Mouse (Mus musculus) intestine, postnatal 0 days (tissue): Measurements from ENCODE around the gene Opalin. TPM values are rescaled to one million over a fixed set of nuclear protein-coding genes. Genes with fewer than 3 reads are reported as not detected.

ENCODE experiments used
- ATAC-seq: fragments of 200-750 bp; cut with Nextera tagmentation; 2 replicates; pipeline ENCODE4 v1.8.0; 2017; ENCODE audit warnings: mild to moderate bottlenecking, moderate TSS enrichment, moderate library complexity
- H3K27ac ChIP-seq: fragments of 300-500 bp; sonication (generic); 2 replicates; pipeline ENCODE4 v1.5.1; 2014; ENCODE audit warnings: mild to moderate bottlenecking, low read depth, low read length, moderate library complexity
- H3K27me3 ChIP-seq: fragments of 300-500 bp; sonication (generic); replicated peaks from 2 replicates; pipeline ENCODE4 v1.6.1; 2014; ENCODE audit warnings: low read length, mixed read lengths; ENCODE audit not compliant: control insufficient read depth, insufficient read depth
- H3K36me3 ChIP-seq: fragments of 300-500 bp; sonication (generic); 2 replicates; pipeline ENCODE4 v1.6.1; 2014; ENCODE audit warnings: mild to moderate bottlenecking, moderate library complexity; ENCODE audit not compliant: control insufficient read depth, insufficient read depth
- H3K4me1 ChIP-seq: fragments of 300-500 bp; sonication (generic); replicated peaks from 2 replicates; pipeline ENCODE4 v1.6.1; 2014; ENCODE audit warnings: antibody characterized with exemption, low read length, mixed read lengths; ENCODE audit not compliant: control insufficient read depth, insufficient read depth
- H3K4me2 ChIP-seq: fragments of 300-500 bp; sonication (generic); replicated peaks from 2 replicates; pipeline ENCODE4 v1.6.1; 2014; ENCODE audit warnings: low read depth, mild to moderate bottlenecking, moderate library complexity
- H3K4me3 ChIP-seq: fragments of 300-500 bp; sonication (generic); 2 replicates; pipeline ENCODE4 v1.5.1; 2014; ENCODE audit warnings: low read depth, low read length
- H3K9ac ChIP-seq: fragments of 300-500 bp; sonication (generic); 2 replicates; pipeline ENCODE4 v1.6.1; 2014; ENCODE audit warnings: mild to moderate bottlenecking, low read depth, low read length
- H3K9me3 ChIP-seq: fragments of 300-500 bp; sonication (generic); 2 replicates; pipeline ENCODE4 v1.6.1; 2016; ENCODE audit warnings: mixed run types; ENCODE audit not compliant: control insufficient read depth
- CTCF ChIP-seq: sonication (generic); IDR thresholded peaks from 2 replicates; pipeline ENCODE4 v1.5.1; 2016; ENCODE audit warnings: low read depth, mild to moderate bottlenecking, control low read depth, antibody characterized with exemption, moderate library complexity
- WGBS: fragments of 180-500 bp; shearing (Covaris S2); extraction: QIAGEN DNeasy Blood & Tissue Kit; methylation state at CpG from one replicate; pipeline ENCODE4 v1.1.7; 2014; 5-methylcytosine and 5-hydroxymethylcytosine counted together
- polyA plus RNA-seq: library from polyadenylated mRNA; unstranded; fragments of >200 nt; fragmentation: Nextera tagmentation; extraction: Ambion mirVana; gene quantifications from 2 replicates; pipeline ENCODE4 v1.2.1, GENCODE M21; 2015

Opalin gene
- polyA plus RNA-seq, 1 experiment from 2014 or later, result not detected

GRCm38 (mm10) chr19:41112609-41113008 lies 35.7 kb upstream of the Opalin start:
- no peak for TF ChIP-seq CTCF
- no peaks in the 10 kb centered on the region for H3K9me3 ChIP-seq
- no peak overlapping the region for H3K4me2 ChIP-seq
- no peaks in the 10 kb centered on the region for H3K4me1 ChIP-seq
- no peak overlapping the region for H3K27ac ChIP-seq
- no peak overlapping the region for H3K4me3 ChIP-seq
- H3K9ac ChIP-seq, result no peak overlapping the region
- no peaks in the 10 kb centered on the region for H3K36me3 ChIP-seq
- H3K27me3 ChIP-seq, result no peaks in the 10 kb centered on the region
- WGBS, result 41% methylated on average over 6 of the region's 6 CpGs
- ATAC-seq, result no peak

GRCm38 (mm10) chr19:41109991-41110390 lies 33.1 kb upstream of the Opalin start:
- no peaks in the 10 kb centered on the region for H3K27me3 ChIP-seq
- no peak overlapping the region for H3K4me3 ChIP-seq
- H3K9ac ChIP-seq, result no peak overlapping the region
- 40% methylated on average over 5 of the region's 5 CpGs for WGBS
- no peak overlapping the region for H3K4me2 ChIP-seq
- no peak overlapping the region for H3K27ac ChIP-seq
- TF ChIP-seq CTCF, result no peak
- no peak for ATAC-seq
- H3K36me3 ChIP-seq, result no peaks in the 10 kb centered on the region
- H3K9me3 ChIP-seq, result no peaks in the 10 kb centered on the region
- no peaks in the 10 kb centered on the region for H3K4me1 ChIP-seq

- WGBS, result 66% methylated on average over 8 of the region's 8 CpGs
- Histone ChIP-seq H3K4me2 (no peak overlapping the region), H3K9ac (no peak overlapping the region), H3K27ac (no peak overlapping the region), H3K36me3 (no peaks in the 10 kb centered on the region), H3K27me3 (no peaks in the 10 kb centered on the region), H3K9me3 (no peaks in the 10 kb centered on the region), H3K4me1 (no peaks in the 10 kb centered on the region), H3K4me3 (no peak overlapping the region)
- TF ChIP-seq CTCF, result no peak
- ATAC-seq, result no peak
These were observed 32.6 kb upstream of the Opalin start for GRCm38 (mm10) chr19:41109496-41109895.

GRCm38 (mm10) chr19:41108666-41109065 lies 31.8 kb upstream of the Opalin start:
- no peak for TF ChIP-seq CTCF
- Histone ChIP-seq H3K4me3 (no peak overlapping the region), H3K27me3 (no peaks in the 10 kb centered on the region), H3K9me3 (no peaks in the 10 kb centered on the region), H3K4me2 (no peak overlapping the region), H3K27ac (no peak overlapping the region), H3K9ac (no peak overlapping the region), H3K36me3 (no peaks in the 10 kb centered on the region), H3K4me1 (no peaks in the 10 kb centered on the region)
- 84% methylated on average over 7 of the region's 7 CpGs for WGBS
- ATAC-seq, result no peak

- no peaks in the 10 kb centered on the region for H3K9me3 ChIP-seq
- no peak overlapping the region for H3K4me2 ChIP-seq
- H3K4me1 ChIP-seq, result no peaks in the 10 kb centered on the region
- H3K4me3 ChIP-seq, result no peak overlapping the region
- TF ChIP-seq CTCF, result no peak
- no peaks in the 10 kb centered on the region for H3K27me3 ChIP-seq
- H3K36me3 ChIP-seq, result no peaks in the 10 kb centered on the region
- 41% methylated on average over 8 of the region's 8 CpGs for WGBS
- no peak for ATAC-seq
- no peak overlapping the region for H3K9ac ChIP-seq
- H3K27ac ChIP-seq, result no peak overlapping the region
These were observed 30.6 kb upstream of the Opalin start for GRCm38 (mm10) chr19:41107530-41107929.

- peak; percentile 78 for TF ChIP-seq CTCF
- H3K27ac ChIP-seq, result no peak overlapping the region
- no peak overlapping the region for H3K4me2 ChIP-seq
- H3K4me1 ChIP-seq, result no peaks in the 10 kb centered on the region
- no peak for ATAC-seq
- no peak overlapping the region for H3K4me3 ChIP-seq
- no peak overlapping the region for H3K9ac ChIP-seq
- WGBS, result 40% methylated on average over 8 of the region's 8 CpGs
- no peaks in the 10 kb centered on the region for H3K36me3 ChIP-seq
- H3K9me3 ChIP-seq, result no peaks in the 10 kb centered on the region
- no peaks in the 10 kb centered on the region for H3K27me3 ChIP-seq
These were observed 28.0 kb upstream of the Opalin start for GRCm38 (mm10) chr19:41104922-41105321.

- Histone ChIP-seq H3K4me2 (no peak overlapping the region), H3K4me1 (no peaks in the 10 kb centered on the region), H3K9ac (no peak overlapping the region), H3K27me3 (no peaks in the 10 kb centered on the region), H3K9me3 (no peaks in the 10 kb centered on the region), H3K27ac (no peak overlapping the region), H3K36me3 (no peaks in the 10 kb centered on the region), H3K4me3 (no peak overlapping the region)
- TF ChIP-seq CTCF, result no peak
- ATAC-seq, result no peak
- WGBS, result 85% methylated on average over 8 of the region's 8 CpGs
These were observed 24.5 kb upstream of the Opalin start for GRCm38 (mm10) chr19:41101390-41101789.
